Mouse (Mus musculus): Measurements from ENCODE around the gene Tsnax. TPM values are rescaled to one million over a fixed set of nuclear protein-coding genes. Genes with fewer than 3 reads are reported as not detected.

Tsnax gene
- polyA plus RNA-seq (2015; fragmentation: Nextera tagmentation; extraction: Ambion mirVana), result 148 and 159 TPM in 2 replicates

DNA sequence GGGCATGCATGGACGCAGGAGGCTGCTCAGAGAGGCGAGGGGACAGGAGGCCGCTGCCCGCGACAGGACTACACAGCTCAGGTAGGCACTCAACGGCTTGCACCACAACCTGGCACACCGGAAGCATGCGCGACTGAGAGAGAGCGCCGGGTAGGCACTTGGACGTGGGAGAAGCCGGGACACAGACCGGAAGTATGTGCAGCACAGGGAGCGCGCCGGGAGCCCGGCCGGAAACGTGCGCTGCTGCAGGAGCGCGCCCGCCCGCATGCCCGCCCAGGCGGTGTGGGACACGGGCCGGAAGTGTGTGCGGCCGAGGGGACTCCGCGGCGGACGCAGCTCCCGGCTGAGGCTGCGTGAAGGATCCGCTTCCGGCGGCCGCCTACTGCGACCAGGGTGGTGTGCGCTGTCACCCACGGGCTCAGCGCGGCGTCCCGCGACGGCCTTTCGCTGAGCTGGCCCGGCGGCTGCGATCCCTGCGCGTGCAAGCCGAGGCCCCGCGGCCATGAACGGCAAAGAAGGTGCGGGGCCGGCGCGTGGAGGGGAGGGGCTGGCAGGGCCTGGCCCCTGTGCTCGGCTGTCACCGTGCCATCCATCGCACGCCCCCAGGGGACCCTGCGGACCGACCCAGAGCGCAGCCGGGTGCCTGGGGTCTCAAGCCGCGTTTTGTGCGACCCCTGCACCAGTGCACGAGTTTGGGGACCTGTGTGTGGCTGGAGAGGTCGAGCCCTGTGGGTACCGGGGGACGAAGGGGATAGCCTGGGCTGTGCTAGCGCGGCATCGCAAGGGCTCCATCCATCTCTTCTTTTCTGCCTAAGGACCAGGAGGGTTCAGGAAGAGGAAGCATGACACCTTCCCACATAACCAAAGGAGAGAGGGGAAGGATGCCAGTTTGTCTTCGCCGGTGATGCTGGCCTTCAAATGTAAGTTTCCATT lies at the start of gene Tsnax:
Gene Tsnax, plus strand, starts transcription at position 303 of the 933 bp plus-strand sequence.
- WGBS, result 2% methylated on average over 83 of the region's 84 CpGs
- no peaks in the 10 kb centered on the region for H3K27me3 ChIP-seq
- H3K27ac ChIP-seq (replicated peaks), result peak within 1 kb of the TSS; percentile 79
- peak; percentile 99 for ATAC-seq (replicated peaks)
- peak within 1 kb of the TSS; percentile 66 for H3K4me3 ChIP-seq
- H3K36me3 ChIP-seq, result peaks cover 29% of the 10 kb centered on the region
- H3K4me2 ChIP-seq (replicated peaks), result peak within 1 kb of the TSS; percentile 74
- H3K4me1 ChIP-seq, result peaks cover 11% of the 10 kb centered on the region
- H3K9ac ChIP-seq (replicated peaks), result peak within 1 kb of the TSS; percentile 74
- H3K9me3 ChIP-seq, result no peaks in the 10 kb centered on the region

DNA sequence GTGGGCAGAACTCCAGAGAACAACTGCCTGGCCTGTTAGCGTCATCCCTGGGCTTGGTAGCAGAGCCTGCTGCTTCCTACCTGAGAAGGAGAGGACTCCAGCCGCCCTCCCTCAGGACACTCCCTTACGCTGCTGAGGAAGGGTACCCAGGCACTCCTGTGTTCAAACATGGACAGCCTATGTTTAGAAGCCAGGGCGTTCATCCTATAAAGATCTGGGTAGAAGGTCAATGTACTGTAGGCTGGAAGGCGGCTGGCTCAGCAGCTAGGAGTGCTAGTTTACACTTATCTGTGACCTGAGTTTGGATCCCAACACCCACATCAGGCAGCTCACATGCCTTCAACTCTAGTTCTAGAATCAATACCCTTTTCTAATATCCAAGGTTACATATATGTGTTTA lies 49.6 kb upstream of the Tsnax start:
- no peaks in the 10 kb centered on the region for H3K36me3 ChIP-seq
- no peak overlapping the region for H3K27ac ChIP-seq (replicated peaks)
- 95% methylated on average over 5 of the region's 5 CpGs for WGBS
- H3K4me1 ChIP-seq, result 0 out of 2 replicates have a peak, but pooled peaks cover 2% of the 10 kb centered on the region
- no peak for ATAC-seq (replicated peaks)
- H3K4me2 ChIP-seq (replicated peaks), result no peak overlapping the region
- no peaks in the 10 kb centered on the region for H3K9me3 ChIP-seq
- no peak overlapping the region for H3K4me3 ChIP-seq
- H3K27me3 ChIP-seq, result no peaks in the 10 kb centered on the region
- H3K9ac ChIP-seq (replicated peaks), result no peak overlapping the region

DNA sequence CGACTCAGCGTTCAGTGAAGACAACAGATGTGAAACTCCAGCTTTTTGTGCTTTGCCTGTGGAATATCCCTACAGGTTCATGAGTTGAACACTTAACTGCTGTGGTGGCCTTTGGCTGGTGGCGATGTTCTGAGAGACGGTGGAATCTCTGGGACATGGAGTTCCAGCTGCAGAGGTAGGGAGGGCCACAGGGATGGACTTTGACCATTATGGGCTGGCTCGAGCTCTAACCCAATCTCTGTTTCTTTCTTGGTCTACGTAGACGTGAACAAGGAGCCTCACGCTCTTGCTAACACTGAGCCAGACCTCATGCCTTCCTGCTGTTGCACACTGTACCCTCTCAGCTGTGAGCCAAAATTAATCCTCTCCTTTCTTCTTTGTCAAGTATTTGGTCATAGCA lies 47.8 kb upstream of the Tsnax start:
- no peak overlapping the region for H3K9ac ChIP-seq (replicated peaks)
- no peak overlapping the region for H3K4me2 ChIP-seq (replicated peaks)
- WGBS, result 91% methylated on average over 8 of the region's 8 CpGs
- no peak overlapping the region for H3K27ac ChIP-seq (replicated peaks)
- no peaks in the 10 kb centered on the region for H3K36me3 ChIP-seq
- no peak overlapping the region for H3K4me3 ChIP-seq
- no peaks in the 10 kb centered on the region for H3K27me3 ChIP-seq
- 0 out of 2 replicates have a peak, but pooled peaks cover 2% of the 10 kb centered on the region for H3K4me1 ChIP-seq
- ATAC-seq (replicated peaks), result no peak
- no peaks in the 10 kb centered on the region for H3K9me3 ChIP-seq

DNA sequence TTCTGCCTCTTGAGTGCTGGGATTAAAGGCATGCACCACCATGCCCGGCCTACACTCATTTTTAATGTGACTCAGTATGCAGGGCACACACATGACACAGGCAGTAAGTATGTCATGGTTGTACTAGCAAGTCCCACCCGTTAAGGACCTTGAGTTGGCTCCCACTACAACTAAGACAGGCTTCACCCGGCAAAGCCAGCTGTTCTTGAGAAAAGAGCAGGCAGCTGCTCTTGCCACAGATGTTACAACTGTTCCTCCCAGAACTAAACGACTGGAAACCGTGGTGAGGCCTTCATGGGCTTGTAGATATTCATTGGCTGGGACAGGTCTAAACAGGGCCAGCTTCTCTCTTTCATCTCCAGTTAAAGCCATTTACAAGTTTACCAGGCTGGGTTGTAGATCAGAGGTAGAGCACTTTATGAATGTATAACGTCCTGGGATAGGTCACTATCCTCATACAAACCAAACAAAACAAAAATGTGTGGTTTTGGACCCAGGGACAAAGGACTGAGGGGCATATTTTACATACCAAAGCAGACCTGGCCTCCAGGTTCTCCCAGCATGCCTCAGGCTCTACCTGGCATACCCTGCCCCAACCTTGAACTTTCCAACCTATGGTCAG lies 42.4 kb upstream of the Tsnax start:
- H3K27me3 ChIP-seq, result no peaks in the 10 kb centered on the region
- H3K4me1 ChIP-seq, result no peaks in the 10 kb centered on the region
- H3K27ac ChIP-seq (replicated peaks), result no peak overlapping the region
- H3K9ac ChIP-seq (replicated peaks), result no peak overlapping the region
- no peak overlapping the region for H3K4me3 ChIP-seq
- H3K4me2 ChIP-seq (replicated peaks), result no peak overlapping the region
- WGBS, result 88% methylated on average over 6 of the region's 6 CpGs
- H3K36me3 ChIP-seq, result no peaks in the 10 kb centered on the region
- H3K9me3 ChIP-seq, result no peaks in the 10 kb centered on the region; the same call in 1 of the 2 replicates
- ATAC-seq (replicated peaks), result no peak

DNA sequence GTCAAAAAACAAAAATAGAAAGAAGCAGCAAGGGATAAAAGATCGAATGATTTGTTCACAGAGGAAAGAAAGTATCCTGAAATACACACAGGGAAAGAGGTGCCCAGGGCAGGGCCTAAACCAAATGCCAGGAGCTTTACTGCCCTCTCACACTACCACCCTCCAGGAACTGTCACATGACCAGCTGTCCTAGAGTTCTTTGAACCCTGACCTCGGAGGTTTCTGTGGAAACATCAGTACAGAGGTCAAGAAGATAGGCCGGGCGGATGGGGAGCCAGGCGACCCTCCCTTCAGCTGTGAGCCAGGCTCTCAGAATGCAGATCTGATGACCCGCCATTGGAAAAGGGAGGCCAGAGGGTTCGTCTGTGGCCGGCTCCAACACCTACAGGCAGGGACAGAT lies 39.6 kb upstream of the Tsnax start:
- 87% methylated on average over 8 of the region's 8 CpGs for WGBS
- Histone ChIP-seq H3K4me2 (replicated peaks) (no peak overlapping the region), H3K27me3 (no peaks in the 10 kb centered on the region), H3K4me1 (no peaks in the 10 kb centered on the region), H3K27ac (replicated peaks) (no peak overlapping the region), H3K9ac (replicated peaks) (no peak overlapping the region), H3K9me3 (no peaks in the 10 kb centered on the region; the same call in 1 of the 2 replicates), H3K36me3 (no peaks in the 10 kb centered on the region), H3K4me3 (no peak overlapping the region)
- ATAC-seq (replicated peaks), result no peak

DNA sequence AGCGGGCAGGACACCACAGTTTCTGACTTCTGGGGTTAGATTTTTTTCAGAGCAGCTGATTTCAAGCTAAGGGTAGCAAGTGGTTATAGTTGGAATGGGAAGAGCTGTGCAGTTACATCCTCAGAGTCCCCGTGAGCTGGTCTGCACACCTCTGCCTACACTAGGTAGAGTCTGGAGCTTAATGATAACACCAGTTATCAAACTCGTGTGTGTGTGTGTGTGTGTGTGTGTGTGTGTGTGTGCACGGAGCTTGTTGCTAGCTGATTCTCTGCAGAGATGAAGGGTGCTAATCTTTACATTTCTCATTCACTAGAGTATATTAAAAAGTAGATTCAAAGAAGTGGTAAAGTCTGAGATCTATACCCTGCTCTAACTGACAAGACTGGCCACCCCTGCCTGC lies 38.5 kb upstream of the Tsnax start:
- Histone ChIP-seq H3K4me3 (no peak overlapping the region), H3K4me2 (replicated peaks) (no peak overlapping the region), H3K36me3 (no peaks in the 10 kb centered on the region), H3K27me3 (no peaks in the 10 kb centered on the region), H3K9me3 (no peaks in the 10 kb centered on the region; the same call in 1 of the 2 replicates), H3K9ac (replicated peaks) (no peak overlapping the region), H3K27ac (replicated peaks) (no peak overlapping the region), H3K4me1 (no peaks in the 10 kb centered on the region)
- WGBS, result 87% methylated on average over 4 of the region's 4 CpGs
- no peak for ATAC-seq (replicated peaks)

DNA sequence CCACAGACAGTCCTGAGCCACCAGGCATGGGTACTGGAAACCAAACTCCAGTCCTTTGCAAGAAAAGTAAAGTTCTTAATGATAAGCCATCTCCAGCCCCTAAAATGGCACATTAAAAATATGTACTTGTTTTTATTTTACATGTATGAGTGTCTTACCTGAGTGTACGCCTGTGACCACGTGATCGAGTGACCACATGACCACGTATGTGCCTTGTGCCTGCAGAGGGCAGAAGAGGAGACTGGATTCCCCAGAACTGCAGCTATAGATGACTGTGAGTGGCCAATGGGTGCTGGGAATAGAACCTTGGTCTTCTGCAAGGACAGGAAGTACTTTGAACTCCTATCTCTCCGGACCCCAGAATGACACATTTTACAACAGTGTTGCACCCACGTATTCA lies 36.6 kb upstream of the Tsnax start:
- no peak overlapping the region for H3K9ac ChIP-seq (replicated peaks)
- ATAC-seq (replicated peaks), result no peak
- 88% methylated on average over 6 of the region's 6 CpGs for WGBS

DNA sequence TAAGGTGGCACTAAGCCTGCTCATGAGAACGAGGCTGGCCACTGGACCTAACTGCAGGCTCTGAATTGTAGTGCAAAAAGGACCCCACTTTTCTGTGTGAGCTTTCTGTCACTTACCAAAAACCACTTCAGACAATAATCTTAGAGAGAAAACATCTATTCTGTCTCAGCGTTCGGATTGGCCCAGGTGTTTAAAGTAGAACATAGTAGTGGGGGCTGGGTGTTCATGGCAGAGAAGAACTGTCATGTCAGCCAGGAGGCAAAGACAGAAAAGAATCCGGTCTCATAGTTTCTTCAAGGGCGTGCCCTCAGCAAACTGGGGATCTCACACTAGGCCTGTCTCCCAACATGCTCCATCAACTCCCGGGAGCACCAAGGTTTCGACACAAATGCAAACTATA lies 34.8 kb upstream of the Tsnax start:
- Histone ChIP-seq H3K36me3 (no peaks in the 10 kb centered on the region), H3K9me3 (no peaks in the 10 kb centered on the region), H3K4me3 (no peak overlapping the region), H3K9ac (replicated peaks) (no peak overlapping the region), H3K4me2 (replicated peaks) (no peak overlapping the region), H3K27ac (replicated peaks) (no peak overlapping the region), H3K27me3 (no peaks in the 10 kb centered on the region), H3K4me1 (no peaks in the 10 kb centered on the region)
- WGBS, result 85% methylated on average over 7 of the region's 7 CpGs
- no peak for ATAC-seq (replicated peaks)

More for the DNA sequence above, 36.6 kb upstream of the Tsnax start:
- Histone ChIP-seq H3K27ac (replicated peaks) (no peak overlapping the region), H3K4me3 (no peak overlapping the region), H3K4me2 (replicated peaks) (no peak overlapping the region), H3K27me3 (no peaks in the 10 kb centered on the region), H3K4me1 (no peaks in the 10 kb centered on the region), H3K36me3 (no peaks in the 10 kb centered on the region), H3K9me3 (no peaks in the 10 kb centered on the region; the same call in 1 of the 2 replicates)

DNA sequence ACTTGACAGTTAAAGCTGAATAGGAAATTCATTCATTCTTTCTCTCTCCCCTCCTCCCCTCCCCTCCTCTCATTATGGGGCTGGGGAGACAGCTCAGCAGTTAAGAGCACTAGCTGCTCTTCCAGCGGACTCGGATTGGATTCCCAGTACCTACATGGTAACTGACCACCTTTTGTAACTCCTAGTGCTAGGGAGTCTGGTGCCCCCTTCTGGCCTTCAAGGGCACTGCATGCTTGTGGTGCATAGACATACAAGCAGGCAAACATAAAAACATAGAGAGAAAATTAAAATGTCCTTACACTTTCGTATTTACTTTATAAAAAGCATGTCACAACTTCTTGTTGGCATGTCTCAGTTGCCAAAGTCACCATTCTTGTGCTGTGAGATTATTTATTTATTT lies 32.8 kb upstream of the Tsnax start:
- WGBS, result 95% methylated on average over 3 of the region's 3 CpGs
- H3K9me3 ChIP-seq, result no peaks in the 10 kb centered on the region
- H3K9ac ChIP-seq (replicated peaks), result no peak overlapping the region
- H3K4me2 ChIP-seq (replicated peaks), result no peak overlapping the region
- H3K36me3 ChIP-seq, result no peaks in the 10 kb centered on the region
- H3K4me1 ChIP-seq, result no peaks in the 10 kb centered on the region
- H3K27me3 ChIP-seq, result no peaks in the 10 kb centered on the region; the same call in 1 of the 2 replicates
- no peak for ATAC-seq (replicated peaks)
- H3K4me3 ChIP-seq, result no peak overlapping the region
- H3K27ac ChIP-seq (replicated peaks), result no peak overlapping the region

DNA sequence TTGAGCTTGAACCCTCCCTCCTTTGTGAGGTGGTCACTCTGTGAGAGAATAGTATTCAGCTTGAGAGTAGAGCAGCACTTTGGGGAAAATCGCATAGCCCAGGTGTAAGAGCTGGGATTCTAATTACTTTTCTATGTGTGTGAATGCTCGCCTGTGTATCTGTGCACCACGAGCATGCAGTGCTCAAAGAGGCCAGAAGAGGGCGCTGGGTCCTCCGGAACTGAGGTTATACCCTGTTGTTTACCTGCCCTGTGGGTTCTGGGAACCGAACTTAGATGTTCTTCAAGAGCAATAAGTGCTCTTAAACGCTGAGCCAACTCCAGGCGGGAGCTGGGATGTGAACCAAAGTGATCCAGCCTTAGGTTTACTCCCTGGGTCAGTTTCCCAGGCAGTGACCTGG lies 32.0 kb upstream of the Tsnax start:
- no peak overlapping the region for H3K27ac ChIP-seq (replicated peaks)
- no peaks in the 10 kb centered on the region for H3K36me3 ChIP-seq
- 82% methylated on average over 8 of the region's 8 CpGs for WGBS
- H3K4me3 ChIP-seq, result no peak overlapping the region
- no peak overlapping the region for H3K4me2 ChIP-seq (replicated peaks)
- H3K4me1 ChIP-seq, result no peaks in the 10 kb centered on the region
- ATAC-seq (replicated peaks), result no peak
- H3K27me3 ChIP-seq, result no peaks in the 10 kb centered on the region; the same call in 1 of the 2 replicates
- no peaks in the 10 kb centered on the region for H3K9me3 ChIP-seq
- H3K9ac ChIP-seq (replicated peaks), result no peak overlapping the region

DNA sequence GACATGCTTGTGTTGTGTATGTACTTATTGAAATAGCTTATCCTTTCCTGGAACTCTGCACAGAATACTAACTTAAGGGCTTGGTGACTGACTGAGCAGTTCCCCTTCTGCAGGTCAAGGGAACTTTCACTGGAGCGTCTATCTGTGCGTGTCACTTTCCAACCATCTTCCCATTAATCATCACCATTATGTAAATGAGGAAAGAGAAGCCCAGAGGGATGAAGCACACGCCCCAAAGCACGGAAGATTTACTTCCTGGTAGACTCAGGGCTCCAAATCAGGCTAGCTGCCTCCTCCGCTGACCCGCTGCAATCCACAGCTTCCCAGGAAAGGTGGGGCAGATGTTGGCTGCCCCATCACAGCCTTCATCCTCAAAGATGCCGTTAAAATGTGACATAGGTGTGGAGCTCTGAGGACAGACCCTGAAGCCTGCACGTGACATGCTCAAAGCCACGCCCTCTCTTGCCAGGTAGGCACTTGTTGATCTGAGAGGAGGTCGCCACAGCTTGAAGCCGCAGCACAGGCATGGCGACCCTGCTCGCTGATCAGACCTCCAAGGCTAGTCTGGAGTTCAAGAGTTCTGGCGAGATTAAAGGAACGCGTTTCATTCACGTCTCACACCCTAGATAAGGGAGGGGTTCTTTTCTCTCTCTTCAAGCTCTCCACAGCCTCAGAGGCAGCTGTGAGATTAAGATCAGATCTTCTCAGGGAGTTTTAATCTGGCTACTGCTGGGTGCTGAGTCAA lies 21.7 kb upstream of the Tsnax start:
- H3K27ac ChIP-seq (replicated peaks), result no peak overlapping the region
- 19% methylated on average over 17 of the region's 17 CpGs for WGBS
- no peak overlapping the region for H3K4me2 ChIP-seq (replicated peaks)
- no peak overlapping the region for H3K9ac ChIP-seq (replicated peaks)
- H3K9me3 ChIP-seq, result no peaks in the 10 kb centered on the region
- H3K4me1 ChIP-seq, result no peaks in the 10 kb centered on the region
- H3K36me3 ChIP-seq, result no peaks in the 10 kb centered on the region
- no peak overlapping the region for H3K4me3 ChIP-seq
- ATAC-seq (replicated peaks), result no peak
- peaks cover 10% of the 10 kb centered on the region; the same call in 1 of the 2 replicates for H3K27me3 ChIP-seq

DNA sequence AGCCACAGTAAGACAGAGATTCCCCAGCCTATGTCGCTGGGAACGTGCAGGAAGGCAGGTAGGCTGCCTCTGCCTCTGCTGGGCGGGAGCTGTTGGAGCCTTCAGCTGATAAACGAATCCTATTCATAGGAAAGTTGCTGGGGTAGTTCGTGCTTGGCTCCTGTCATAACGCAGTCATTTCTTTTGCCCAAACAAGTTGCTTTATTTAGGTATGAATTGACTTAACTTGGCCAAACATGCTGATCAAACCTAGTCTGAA lies 21.2 kb upstream of the Tsnax start:
- no peak for ATAC-seq (replicated peaks)
- no peak overlapping the region for H3K9ac ChIP-seq (replicated peaks)
- H3K36me3 ChIP-seq, result no peaks in the 10 kb centered on the region
- no peaks in the 10 kb centered on the region for H3K9me3 ChIP-seq
- 23% methylated on average over 6 of the region's 6 CpGs for WGBS
- H3K4me2 ChIP-seq (replicated peaks), result no peak overlapping the region
- H3K27ac ChIP-seq (replicated peaks), result no peak overlapping the region
- H3K4me3 ChIP-seq, result no peak overlapping the region
- H3K27me3 ChIP-seq, result peaks cover 10% of the 10 kb centered on the region; the same call in 1 of the 2 replicates
- no peaks in the 10 kb centered on the region for H3K4me1 ChIP-seq
